Mouse (Mus musculus) G1E (cell line): ENCODE results near the gene Psmb10.

ENCODE experiments used
- CTCF ChIP-seq: IDR thresholded peaks from 2 replicates; pipeline ENCODE4 v1.5.1; 2012; ENCODE audit warnings: low read depth, low read length, inconsistent platforms, mixed read lengths
- GATA1 ChIP-seq: IDR thresholded peaks from 2 replicates; pipeline ENCODE4 v1.6.1; 2012; ENCODE audit warnings: borderline replicate concordance, low read length, inconsistent platforms, mixed read lengths
- GATA2 ChIP-seq: IDR thresholded peaks from 2 replicates; pipeline ENCODE4 v1.6.1; 2012; ENCODE audit warnings: low read depth, low read length, inconsistent platforms, borderline replicate concordance
- POLR2AphosphoS5 ChIP-seq: IDR thresholded peaks from 2 replicates; pipeline ENCODE4 v1.6.1; 2012; ENCODE audit warnings: low read depth, low read length, inconsistent platforms; ENCODE audit not compliant: insufficient replicate concordance
- TAL1 ChIP-seq: conservative IDR thresholded peaks from 2 replicates; pipeline ENCODE4 v1.6.1; 2012; ENCODE audit warnings: low read depth, low read length, inconsistent platforms, mixed read lengths

- TF ChIP-seq CTCF (no peak), TAL1 (no peak), GATA1 (no peak), GATA2 (no peak), POLR2AphosphoS5 (no peak)
These were observed 45.8 kb downstream of the Psmb10 start for GRCm38 (mm10) chr8:105892432-105892831.
